Mouse (Mus musculus) lung, postnatal 25 days (tissue): ENCODE data around the gene Surf2.
"Not testable (repeated sequence)": the region's sequence is repeated elsewhere in the genome, so short reads cannot be mapped to it uniquely, and the experiment has no call there.

ENCODE experiments used
- DNase-seq: peaks from one replicate; pipeline ENCODE4 v3.0.0; 2022; ENCODE audit warnings: low spot score

The Surf2 gene

DNA sequence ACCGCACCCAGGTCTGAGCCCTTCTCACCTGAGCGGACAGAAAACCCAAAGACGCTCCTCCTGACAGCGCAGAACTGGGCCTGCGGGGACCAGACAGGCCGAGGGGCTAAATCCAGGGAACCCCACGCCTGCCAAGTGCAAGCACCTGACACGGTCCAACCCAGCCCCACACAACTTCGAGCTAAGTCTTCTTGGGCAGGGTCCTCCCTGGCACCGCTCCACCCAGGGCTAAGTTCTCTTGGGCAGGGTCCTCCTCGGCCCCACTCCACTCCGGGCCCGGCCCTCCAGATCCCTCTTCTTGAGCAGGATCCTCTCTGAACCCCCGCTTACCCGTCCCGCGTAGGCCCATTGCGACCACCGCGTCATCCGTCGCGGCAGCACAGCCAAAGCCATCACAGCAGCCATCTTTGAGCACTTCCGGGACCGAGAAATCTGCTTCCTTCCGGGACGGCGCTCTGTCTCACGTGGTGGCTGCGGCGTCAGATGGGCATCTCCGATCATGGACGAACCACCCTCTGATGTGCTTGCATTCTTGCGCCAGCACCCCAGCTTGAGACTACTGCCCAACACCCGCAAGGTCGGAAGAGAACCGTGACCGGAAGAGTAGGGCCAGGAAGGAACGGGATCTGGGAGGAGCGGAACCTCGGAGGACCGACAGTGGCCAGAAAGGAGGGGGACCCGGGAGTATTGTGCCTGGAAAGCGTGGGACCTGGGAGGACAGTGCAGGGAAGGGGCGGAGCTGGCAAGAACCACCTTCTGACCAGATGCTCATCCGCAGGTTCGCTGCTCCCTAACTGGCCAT, at the start of gene Surf2, which contains the start of gene Surf1:
TSS of gene Surf2 (plus strand) at position 441 of the 802 bp plus-strand sequence.
TSS of gene Surf1 (minus strand) at position 604 of the 802 bp plus-strand sequence.
- DNase-seq: peak; percentile 83

DNA sequence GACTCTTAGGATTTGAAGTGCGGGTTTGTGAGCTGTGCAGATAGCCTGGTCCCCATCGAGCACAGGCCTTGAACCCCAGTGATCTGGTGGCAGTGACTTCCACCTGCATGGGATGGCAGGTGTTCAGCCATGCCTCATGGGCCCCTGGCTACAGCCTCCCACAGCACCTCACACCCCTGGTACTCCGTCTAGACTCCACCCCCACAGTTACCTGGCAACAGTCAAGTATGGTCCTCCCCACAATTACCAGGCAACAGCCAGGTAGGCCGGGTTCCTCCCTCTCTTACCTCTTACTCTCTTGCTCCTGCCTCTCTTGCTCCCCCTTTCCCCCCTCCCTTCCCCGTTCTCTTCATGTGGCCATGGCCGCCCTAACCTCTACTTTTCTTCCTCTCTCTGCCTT, 45.5 kb upstream of the Surf2 start:
- no peak for DNase-seq

DNA sequence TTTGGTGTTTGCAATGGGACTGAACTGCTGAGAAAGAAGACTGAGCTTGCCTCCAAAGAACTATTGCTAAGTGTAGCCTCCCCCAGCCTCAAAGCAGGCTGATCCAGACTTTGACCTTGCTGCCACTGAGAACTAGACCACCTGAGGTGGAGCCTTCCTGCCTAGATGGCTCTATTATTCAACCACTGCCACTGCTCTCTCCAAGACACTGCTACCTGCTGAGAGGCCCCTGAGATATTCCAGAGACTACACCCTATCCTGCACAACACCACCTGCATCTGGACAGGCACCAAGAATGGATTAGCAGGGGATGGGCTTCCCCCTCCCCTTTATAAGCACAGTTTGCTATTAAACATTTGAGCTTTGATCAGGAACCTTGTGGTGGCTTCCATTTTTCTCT, 37.6 kb upstream of the Surf2 start:
- DNase-seq: no peak

DNA sequence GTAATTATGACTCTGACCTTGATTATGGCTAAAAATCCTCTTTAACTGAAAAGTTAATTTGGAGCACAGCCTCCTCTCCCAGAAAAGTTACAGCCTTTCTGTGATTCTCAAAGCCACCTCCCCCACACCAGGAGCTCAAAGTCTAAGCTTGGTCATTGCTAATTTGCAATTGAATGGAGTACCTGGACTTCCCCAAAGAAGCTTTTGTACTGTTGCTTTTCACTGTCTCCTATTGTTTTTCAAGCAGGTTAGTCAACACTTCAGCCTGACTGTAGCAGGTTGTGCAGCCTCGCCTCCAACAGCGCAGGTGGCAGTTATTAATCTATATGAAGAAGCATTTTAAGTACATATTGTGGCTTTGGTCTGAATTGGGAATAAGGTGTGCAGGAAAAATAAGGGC, 30.6 kb upstream of the Surf2 start:
- not testable (repeated sequence) for DNase-seq

DNA sequence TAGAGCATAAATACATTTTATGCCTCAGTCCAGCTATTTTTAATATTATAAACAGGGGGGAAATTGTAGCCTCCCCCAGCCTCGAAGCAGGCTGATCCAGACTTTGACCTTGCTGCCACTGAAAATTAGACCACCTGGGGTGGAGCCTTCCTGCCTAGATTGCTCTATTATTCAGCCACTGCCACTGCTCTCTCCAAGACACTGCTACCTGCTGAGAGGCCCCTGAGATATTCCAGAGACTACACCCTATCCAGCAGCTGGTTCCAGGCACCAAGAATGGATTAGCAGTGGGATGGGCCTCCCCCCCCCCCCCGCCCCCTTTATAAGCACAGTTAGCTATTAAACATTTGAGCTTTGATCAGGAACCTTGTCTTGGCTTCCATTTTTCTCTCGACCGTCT, 30.0 kb upstream of the Surf2 start:
- not testable (repeated sequence) for DNase-seq

DNA sequence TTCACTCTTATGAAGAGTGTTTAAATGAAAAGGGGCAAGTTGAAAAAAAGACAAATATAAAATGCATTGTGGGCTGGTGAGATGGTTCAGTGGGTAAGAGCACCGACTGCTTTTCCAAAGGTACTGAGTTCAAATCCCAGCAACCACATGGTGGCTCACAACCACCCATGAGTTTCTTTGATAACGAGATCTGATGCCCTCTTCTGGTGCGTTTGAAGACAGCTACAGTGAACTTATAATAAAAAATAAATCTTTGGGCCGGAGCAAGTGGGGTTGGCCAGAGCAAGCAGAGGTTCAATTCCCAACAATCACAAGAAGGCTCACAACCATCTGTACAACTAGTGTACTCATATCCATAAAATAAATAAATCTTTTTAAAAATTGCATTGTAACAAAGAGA, 20.3 kb upstream of the Surf2 start:
- no peak for DNase-seq

DNA sequence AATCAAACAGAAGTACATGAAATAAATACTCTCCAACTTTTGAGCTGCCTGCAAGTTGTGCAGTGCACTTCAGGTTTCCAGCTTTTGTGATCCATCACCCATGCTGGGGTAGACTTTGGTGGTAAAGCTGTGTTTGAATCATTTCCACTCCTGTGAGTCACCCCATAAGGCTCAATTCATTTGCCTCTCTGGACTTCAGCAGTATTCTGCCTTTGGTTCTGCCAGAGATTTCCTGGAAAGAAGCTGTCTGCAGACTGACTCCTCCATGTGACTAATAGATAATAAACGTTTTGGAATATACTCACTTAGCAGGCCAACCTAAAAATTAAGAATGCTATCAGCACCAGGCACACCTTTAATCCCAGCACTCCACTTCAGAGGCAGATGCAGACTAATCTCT, 15.4 kb upstream of the Surf2 start:
- DNase-seq: no peak

DNA sequence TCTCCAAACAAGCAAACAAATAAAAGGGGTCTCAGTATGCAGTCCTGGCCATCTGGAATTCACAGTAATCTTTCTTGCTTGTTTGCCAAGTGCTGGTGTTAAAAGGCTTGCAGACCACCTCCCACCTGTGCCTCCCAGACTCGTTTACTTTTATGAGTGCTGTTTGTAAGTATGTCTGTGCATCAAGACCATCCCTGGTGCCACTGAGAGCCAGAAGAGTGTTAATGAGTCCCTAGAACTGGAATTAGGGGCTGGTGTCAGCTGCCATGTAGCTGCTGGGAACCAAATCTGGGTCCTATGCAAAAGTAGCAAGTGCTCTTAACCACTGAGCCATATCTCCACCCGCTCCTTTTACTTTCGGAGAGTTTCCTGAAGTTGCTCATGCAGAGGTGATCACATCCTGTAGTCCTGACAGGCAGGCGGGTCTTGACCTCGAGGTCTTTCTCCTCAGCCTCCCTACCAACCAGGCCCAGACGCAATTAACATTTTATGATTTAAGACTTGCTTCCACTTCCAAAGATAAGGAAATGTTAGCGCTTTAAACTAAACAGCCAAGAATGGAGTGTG, 14.2 kb upstream of the Surf2 start:
- DNase-seq: no peak

DNA sequence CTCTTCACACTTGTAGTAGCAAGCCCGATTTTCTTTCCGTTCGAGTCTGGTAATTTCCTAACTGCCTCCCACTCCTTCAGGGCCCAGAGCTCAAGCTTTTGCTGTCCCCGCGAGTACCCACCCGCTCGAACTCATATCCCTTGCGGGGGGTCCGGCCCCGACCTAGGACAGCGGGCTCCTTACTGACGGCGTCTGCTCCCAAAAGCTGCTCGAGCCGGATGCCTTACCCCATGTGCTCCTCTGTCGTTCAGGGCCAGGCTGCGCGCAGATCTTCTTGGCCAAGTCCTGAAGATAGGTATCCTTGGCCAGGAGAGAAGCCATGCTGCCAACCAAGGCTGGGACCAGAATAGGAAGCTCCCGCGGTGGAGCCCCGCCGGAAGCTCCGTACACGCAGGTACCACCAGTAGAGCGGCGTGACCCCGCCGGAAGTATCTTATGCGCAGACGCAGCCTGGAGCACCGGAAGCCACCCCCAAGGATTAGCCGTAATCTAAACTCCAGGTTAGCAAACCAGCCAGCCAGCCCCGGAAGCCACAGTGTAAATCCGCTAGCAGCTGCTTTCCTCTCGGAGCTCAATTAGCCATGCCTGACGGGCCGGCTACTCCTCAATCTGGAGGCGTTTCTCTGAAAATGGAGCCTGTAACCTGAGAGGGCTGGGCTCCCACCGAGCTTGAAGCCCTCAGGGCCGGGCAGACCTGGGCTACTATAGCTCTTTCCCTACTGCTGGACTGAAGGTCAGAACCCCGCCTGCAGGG, 13.5 kb upstream of the Surf2 start, which contains the start of gene Surf6:
TSS of gene Surf6 (minus strand) at position 413 of the 754 bp plus-strand sequence.
- DNase-seq: peak; percentile 97

DNA sequence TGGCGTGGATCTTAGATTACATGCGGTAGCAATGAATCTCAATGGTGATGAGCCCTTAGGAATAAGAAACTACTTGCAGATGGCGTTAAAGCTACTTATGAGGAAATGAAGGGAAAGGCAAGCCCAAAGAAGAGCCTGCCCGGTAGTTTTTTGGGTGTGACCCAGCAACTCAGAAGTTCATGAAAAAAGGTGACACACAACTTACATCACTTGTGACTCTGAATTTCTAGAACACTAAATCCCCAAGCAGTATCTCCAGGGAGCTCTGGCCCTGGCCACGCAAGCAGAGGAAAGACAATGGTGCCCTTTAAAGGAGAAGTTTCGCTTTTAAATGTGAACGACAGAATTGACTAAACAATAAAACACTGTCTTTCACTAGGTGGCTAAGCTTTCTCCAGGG, 12.9 kb upstream of the Surf2 start:
- DNase-seq: no peak

DNA sequence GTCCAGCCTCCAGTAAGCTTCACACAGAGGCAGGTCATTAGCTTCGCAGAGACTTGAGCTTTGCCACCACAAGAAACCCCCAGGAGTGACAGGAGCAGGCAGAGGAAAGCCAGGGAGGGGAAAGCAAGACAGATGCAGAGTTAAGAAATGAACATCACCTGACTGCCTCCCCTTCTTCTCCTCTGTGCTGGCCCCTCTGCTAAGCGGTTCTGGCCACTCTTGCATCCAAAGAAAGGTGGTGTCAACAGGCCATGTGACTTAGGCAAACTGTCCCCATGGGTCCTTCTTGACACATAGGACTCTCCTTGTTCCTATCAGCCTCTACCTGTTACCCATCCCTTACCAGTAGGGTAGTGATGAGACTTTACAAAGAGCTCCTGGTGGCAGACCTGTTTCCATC, 10.2 kb upstream of the Surf2 start:
- DNase-seq: no peak

DNA sequence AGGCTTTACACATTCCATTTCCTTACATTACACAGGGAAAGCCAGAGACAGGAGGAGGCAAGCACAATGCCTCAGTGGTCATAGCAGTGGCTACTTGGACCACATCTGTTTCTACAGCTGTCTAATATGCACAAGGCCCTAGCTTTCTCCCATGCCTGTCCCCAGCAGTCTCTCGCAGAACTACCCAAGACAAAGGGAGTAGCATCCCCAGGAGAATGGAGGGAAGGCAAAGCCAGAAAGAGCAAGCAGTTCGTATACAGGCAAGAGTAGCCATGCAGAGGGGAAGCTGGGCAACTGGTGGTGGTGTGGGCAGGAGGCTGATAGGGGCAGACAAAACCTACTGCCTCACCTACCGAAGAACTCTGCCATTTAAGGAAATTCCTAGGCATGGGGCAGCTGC, 9.7 kb upstream of the Surf2 start:
- DNase-seq: no peak

DNA sequence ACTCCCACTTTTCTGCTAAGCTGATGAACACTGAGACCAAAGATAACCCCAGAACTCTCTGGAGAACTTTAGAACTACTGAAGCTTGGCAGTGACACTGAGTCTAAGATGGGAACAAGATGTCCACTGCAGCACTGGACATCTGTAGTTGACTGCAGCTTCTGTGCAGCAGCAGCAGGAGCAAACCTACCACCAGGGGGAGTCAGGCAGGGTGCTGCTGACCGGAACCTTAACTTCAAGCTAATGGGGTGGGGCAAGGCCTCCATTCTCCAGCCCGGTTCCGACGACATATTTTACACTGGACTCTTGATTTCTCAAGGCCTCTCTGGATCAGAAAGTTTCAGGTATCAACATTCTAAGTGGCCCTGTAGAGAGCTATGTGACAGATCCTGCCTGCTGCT, 9.1 kb upstream of the Surf2 start:
- peak; percentile 45 for DNase-seq

DNA sequence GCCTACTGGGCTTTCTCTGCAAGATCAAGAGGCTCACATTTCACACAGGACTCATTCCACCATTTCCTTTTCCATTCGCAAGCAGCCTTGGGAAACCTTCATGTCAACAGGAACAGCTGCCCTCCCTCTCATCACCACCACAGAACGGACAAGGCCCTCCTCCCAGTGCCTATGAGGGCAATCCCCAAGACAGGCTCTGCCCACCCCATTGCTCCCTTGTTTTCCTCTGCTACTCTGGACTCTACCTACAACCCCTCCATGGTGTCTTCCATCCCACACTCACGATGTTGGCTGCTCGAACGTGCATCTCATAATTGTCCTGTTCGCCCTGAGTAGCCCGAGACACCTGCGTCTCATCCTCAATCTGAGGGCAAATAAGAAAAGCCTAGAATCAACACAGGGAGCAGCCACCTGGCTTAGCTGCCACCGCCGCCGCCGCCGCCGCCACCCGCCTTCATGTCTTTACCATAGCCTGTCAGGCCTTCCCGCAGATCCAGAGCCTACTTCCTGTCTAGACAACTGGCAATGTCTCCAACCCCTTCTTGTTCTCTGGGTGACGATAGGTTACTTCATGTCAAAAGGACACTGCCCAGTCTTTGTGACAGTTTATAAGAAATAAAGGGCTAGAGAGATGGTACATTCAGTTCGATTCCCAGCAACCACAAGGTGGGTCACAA, 7.3 kb upstream of the Surf2 start:
- no peak for DNase-seq

DNA sequence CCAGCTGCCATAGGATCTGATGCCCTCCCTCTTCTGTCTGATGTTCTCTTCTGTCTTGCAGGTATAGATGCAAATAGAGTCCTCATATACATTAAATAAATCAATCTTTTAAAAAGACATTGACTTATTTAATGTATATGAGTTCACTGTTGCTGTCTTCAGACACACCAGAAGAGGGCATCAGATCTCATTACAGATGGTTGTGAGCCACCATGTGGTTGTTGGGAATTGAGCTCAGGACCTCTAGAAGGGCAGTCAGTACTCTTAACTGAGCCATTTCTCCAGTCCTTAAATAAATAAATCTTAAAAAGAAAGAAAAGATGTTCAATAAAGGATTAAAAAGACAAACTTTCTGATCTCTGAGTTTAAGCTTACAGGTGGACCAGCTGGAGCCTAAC, 6.8 kb upstream of the Surf2 start:
- DNase-seq: no peak

DNA sequence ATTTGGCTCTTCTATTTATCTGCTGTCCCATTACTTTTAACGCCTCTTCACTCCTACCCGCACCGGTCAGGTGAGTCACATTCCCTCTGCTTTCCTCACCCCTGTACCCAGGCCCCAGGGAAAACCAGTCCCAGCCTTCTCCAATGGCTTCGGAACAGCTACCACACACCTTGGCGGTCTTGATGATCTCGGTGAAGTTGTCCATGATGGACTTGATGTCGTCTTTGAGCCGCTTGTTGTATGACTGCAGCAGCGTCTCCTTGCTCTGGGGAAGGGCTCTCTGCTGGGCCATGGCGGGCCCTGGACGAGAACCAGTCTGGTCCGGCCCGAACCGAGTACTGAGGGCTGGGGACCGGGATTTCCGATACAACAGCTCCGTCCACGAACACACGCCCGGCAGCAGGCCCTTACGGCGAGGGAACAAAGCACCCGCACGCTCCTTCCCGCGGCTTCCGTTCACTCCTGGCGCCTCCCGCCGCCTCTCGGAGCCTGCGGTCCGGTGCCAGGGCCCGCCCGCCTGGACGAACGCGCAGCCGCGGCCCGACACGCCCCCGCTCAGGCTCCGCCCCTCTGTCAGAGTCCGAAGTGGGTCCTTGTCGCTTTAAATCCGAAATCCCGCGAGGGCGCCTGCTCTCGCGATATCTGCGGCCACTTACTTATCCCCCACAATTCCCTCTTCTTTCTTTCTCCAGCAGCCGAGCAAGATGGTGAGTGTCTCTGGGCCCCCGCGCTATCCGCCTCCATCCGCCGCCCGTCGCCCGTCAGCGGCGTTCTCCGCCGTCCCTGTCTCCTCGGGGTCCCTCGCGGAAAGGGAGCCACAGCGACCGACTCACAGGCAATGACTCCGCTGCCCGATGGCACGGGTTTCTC, 5.8 kb upstream of the Surf2 start, which contains the start of the genes Med22 and Rpl7a:
TSS of gene Med22 (minus strand) at position 554 of the 870 bp plus-strand sequence.
TSS of gene Rpl7a (plus strand) at position 641 of the 870 bp plus-strand sequence.
- DNase-seq: peak; percentile 99

DNA sequence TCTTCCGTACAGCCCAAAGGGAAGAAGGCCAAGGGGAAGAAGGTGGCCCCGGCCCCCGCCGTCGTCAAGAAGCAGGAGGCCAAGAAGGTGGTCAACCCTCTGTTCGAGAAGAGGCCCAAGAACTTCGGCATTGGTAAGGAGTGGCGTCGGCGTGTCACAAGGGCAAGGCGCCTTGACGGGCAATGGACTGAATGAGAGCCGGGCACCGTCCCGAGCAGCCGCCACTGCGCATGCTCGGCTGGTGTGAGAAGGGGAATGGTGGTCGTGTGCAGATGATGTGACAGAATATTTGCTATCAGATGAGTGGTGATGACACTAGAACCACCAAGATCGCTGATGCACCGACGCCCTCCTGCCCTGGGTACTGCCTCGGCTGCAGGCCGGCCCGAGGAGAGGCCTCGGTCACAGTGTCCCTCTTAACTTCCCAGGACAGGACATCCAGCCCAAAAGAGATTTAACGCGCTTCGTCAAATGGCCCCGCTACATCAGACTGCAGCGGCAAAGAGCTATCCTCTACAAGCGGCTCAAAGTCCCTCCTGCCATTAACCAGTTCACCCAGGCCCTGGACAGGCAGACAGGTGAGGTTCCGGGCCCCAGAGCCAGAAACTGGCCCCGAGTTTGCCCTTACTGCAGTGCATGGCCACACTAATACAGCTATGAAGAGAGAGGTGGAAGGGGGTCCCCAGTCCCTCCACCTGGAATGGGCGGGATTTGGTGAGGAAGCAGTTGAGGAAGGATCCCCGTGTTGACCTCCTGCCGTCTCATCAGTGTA, 5.0 kb upstream of the Surf2 start:
- peak; percentile 34 for DNase-seq

DNA sequence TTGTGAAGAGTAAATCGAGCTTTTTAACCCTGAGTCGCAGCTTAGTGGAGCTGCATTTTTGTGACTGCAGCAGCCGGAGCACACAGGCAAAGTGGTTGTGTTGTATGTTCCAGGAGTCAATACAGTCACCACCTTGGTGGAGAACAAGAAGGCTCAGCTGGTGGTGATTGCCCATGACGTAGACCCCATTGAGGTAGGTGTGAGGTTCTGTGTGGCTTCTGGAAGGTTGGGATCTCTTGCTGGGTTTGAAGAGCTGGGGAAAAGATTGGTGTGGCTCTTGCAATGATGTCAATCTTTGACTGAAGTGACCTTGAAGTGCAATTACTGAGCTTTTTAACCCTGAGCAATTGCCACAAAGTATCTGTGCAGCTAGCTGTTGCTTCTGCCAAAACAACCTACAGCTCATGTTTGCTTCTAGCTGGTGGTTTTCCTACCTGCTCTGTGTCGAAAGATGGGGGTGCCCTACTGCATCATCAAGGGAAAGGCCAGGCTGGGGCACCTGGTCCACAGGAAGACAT, 3.9 kb upstream of the Surf2 start:
- no peak for DNase-seq

DNA sequence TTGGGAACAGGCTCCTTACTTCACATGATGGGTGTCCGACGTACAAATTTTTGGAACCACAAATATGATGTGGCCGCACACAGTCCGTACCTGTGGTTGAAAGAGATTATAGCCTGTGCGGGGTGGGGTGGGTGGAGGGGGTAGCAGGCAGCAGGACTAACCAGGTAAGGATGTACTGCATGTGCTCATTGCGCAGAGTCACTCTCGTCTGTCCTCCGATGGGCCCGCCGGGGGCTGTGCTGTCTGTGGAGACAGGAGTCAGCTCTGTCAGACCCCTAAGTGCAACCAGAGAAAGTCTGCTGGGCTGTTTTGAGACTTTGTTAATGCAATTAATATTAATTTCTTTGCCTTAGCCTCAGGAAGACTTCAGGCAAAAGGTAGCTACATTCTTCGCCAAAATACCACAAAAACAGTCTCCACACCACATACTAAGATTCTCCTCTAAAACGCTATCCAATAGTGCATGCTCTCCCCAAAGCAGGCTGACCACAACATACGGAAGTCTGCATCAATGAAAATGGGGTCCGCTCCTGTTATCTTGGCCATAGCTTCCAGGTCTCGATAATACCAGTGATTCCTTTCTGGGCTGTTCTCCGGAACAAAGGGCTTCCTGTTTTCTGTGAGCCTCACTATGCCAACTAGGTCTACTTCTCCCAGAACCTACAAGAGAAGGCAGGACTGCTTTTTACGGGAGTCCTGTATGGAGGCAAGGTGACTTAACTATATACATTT, 2.6 kb upstream of the Surf2 start:
- no peak for DNase-seq
